Mouse (Mus musculus): ENCODE results near the gene Bola3. TPM values are rescaled to one million over a fixed set of nuclear protein-coding genes. Genes with fewer than 3 reads are reported as not detected.

Bola3 gene
- 7.1 and 11.2 TPM in 2 replicates for total RNA-seq (2014; rRNA removed)
- polyA plus RNA-seq (2015; fragmentation: Nextera tagmentation; extraction: Ambion mirVana): 71.0 and 85.4 TPM in 2 replicates

GRCm38 (mm10) chr6:83348873-83349272 is at the start of gene Bola3:
Bola3 (plus strand) TSS chr6:83349147.
- Histone ChIP-seq H3K36me3 (ENCODE audit: insufficient read depth, low read length) (peaks cover 5% of the 10 kb centered on the region), H3K4me1 (ENCODE audit: insufficient read depth, low read length) (peaks cover 6% of the 10 kb centered on the region; the same call in 1 of the 2 replicates), H3K27ac (peak within 1 kb of the TSS; percentile 72), H3K9ac (replicated peaks; ENCODE audit: low read length) (peak within 1 kb of the TSS; percentile 86), H3K27me3 (ENCODE audit: insufficient read depth, low read length) (no peaks in the 10 kb centered on the region), H3K4me3 (ENCODE audit: low read length) (peak within 1 kb of the TSS; percentile 78), H3K4me2 (ENCODE audit: low read depth, low read length) (peak within 1 kb of the TSS; percentile 92), H3K9me3 (ENCODE audit: low read length) (no peaks in the 10 kb centered on the region)
- DNase-seq (ENCODE audit: low spot score) (no peak), ATAC-seq (no peak)
- no peak for TF ChIP-seq CTCF (IDR thresholded peaks at IDR 0.05; ENCODE audit: low read depth)
- WGBS: 29% methylated on average over 6 of the region's 6 CpGs

- Histone ChIP-seq H3K4me2 (ENCODE audit: low read depth, low read length) (no peak overlapping the region), H3K9ac (replicated peaks; ENCODE audit: low read length) (no peak overlapping the region), H3K4me1 (ENCODE audit: insufficient read depth, low read length) (no peaks in the 10 kb centered on the region), H3K27me3 (ENCODE audit: insufficient read depth, low read length) (no peaks in the 10 kb centered on the region), H3K27ac (no peak overlapping the region), H3K9me3 (ENCODE audit: low read length) (no peaks in the 10 kb centered on the region), H3K36me3 (ENCODE audit: insufficient read depth, low read length) (peaks cover 8% of the 10 kb centered on the region; the same call in 1 of the 2 replicates), H3K4me3 (ENCODE audit: low read length) (no peak overlapping the region)
- DNase-seq (ENCODE audit: low spot score) (no peak), ATAC-seq (no peak)
- no peak for TF ChIP-seq CTCF (IDR thresholded peaks at IDR 0.05; ENCODE audit: low read depth)
- WGBS: 88% methylated on average over 7 of the region's 7 CpGs
Measured at GRCm38 (mm10) chr6:83300447-83301229, 48.3 kb upstream of the Bola3 start.

GRCm38 (mm10) chr6:83301294-83301693 is 47.7 kb upstream of the Bola3 start:
- Histone ChIP-seq H3K27ac (no peak overlapping the region), H3K4me1 (ENCODE audit: insufficient read depth, low read length) (no peaks in the 10 kb centered on the region), H3K27me3 (ENCODE audit: insufficient read depth, low read length) (no peaks in the 10 kb centered on the region), H3K4me3 (ENCODE audit: low read length) (no peak overlapping the region), H3K4me2 (ENCODE audit: low read depth, low read length) (no peak overlapping the region), H3K9me3 (ENCODE audit: low read length) (no peaks in the 10 kb centered on the region), H3K36me3 (ENCODE audit: insufficient read depth, low read length) (peaks cover 13% of the 10 kb centered on the region; the same call in 1 of the 2 replicates), H3K9ac (replicated peaks; ENCODE audit: low read length) (no peak overlapping the region)
- TF ChIP-seq CTCF (IDR thresholded peaks at IDR 0.05; ENCODE audit: low read depth): no peak
- WGBS: 91% methylated on average over 2 of the region's 2 CpGs
- ATAC-seq: no peak
- no peak for DNase-seq (ENCODE audit: low spot score)

GRCm38 (mm10) chr6:83302264-83302663 is 46.7 kb upstream of the Bola3 start:
- Histone ChIP-seq H3K27ac (no peak overlapping the region), H3K4me2 (ENCODE audit: low read depth, low read length) (no peak overlapping the region), H3K4me1 (ENCODE audit: insufficient read depth, low read length) (no peaks in the 10 kb centered on the region), H3K4me3 (ENCODE audit: low read length) (no peak overlapping the region), H3K9ac (replicated peaks; ENCODE audit: low read length) (no peak overlapping the region), H3K36me3 (ENCODE audit: insufficient read depth, low read length) (peaks cover 17% of the 10 kb centered on the region; the same call in 1 of the 2 replicates), H3K27me3 (ENCODE audit: insufficient read depth, low read length) (no peaks in the 10 kb centered on the region), H3K9me3 (ENCODE audit: low read length) (no peaks in the 10 kb centered on the region)
- DNase-seq (ENCODE audit: low spot score) (peak; percentile 47), ATAC-seq (peak; percentile 88)
- 59% methylated on average over 5 of the region's 5 CpGs for WGBS
- TF ChIP-seq CTCF (IDR thresholded peaks at IDR 0.05; ENCODE audit: low read depth): no peak

GRCm38 (mm10) chr6:83309017-83309416 is 39.9 kb upstream of the Bola3 start:
- Histone ChIP-seq H3K4me2 (ENCODE audit: low read depth, low read length) (no peak overlapping the region), H3K36me3 (ENCODE audit: insufficient read depth, low read length) (peaks cover 25% of the 10 kb centered on the region; the same call in 1 of the 2 replicates), H3K9me3 (ENCODE audit: low read length) (no peaks in the 10 kb centered on the region), H3K27me3 (ENCODE audit: insufficient read depth, low read length) (no peaks in the 10 kb centered on the region), H3K4me3 (ENCODE audit: low read length) (no peak overlapping the region), H3K4me1 (ENCODE audit: insufficient read depth, low read length) (no peaks in the 10 kb centered on the region), H3K27ac (no peak overlapping the region), H3K9ac (replicated peaks; ENCODE audit: low read length) (no peak overlapping the region)
- DNase-seq (ENCODE audit: low spot score): no peak
- TF ChIP-seq CTCF (IDR thresholded peaks at IDR 0.05; ENCODE audit: low read depth): no peak
- 93% methylated on average over 7 of the region's 7 CpGs for WGBS
- no peak for ATAC-seq

- DNase-seq (ENCODE audit: low spot score): no peak
- H3K9me3 ChIP-seq (ENCODE audit: low read length): no peaks in the 10 kb centered on the region
- no peaks in the 10 kb centered on the region for H3K4me1 ChIP-seq (ENCODE audit: insufficient read depth, low read length)
- H3K36me3 ChIP-seq (ENCODE audit: insufficient read depth, low read length): peaks cover 12% of the 10 kb centered on the region; the same call in 1 of the 2 replicates
- 94% methylated on average over 11 of the region's 11 CpGs for WGBS
- H3K27ac ChIP-seq: no peak overlapping the region
- H3K9ac ChIP-seq (replicated peaks; ENCODE audit: low read length): no peak overlapping the region
- no peak overlapping the region for H3K4me3 ChIP-seq (ENCODE audit: low read length)
- TF ChIP-seq CTCF (IDR thresholded peaks at IDR 0.05; ENCODE audit: low read depth): no peak
- no peaks in the 10 kb centered on the region for H3K27me3 ChIP-seq (ENCODE audit: insufficient read depth, low read length)
- ATAC-seq: no peak
- no peak overlapping the region for H3K4me2 ChIP-seq (ENCODE audit: low read depth, low read length)
Measured at GRCm38 (mm10) chr6:83311206-83311605, 37.7 kb upstream of the Bola3 start.

GRCm38 (mm10) chr6:83312021-83312420 is 36.9 kb upstream of the Bola3 start:
- H3K27ac ChIP-seq: no peak overlapping the region
- H3K9me3 ChIP-seq (ENCODE audit: low read length): no peaks in the 10 kb centered on the region
- H3K36me3 ChIP-seq (ENCODE audit: insufficient read depth, low read length): peaks cover 9% of the 10 kb centered on the region; the same call in 1 of the 2 replicates
- no peak overlapping the region for H3K4me2 ChIP-seq (ENCODE audit: low read depth, low read length)
- H3K4me1 ChIP-seq (ENCODE audit: insufficient read depth, low read length): peaks cover 3% of the 10 kb centered on the region; the same call in 1 of the 2 replicates
- no peak overlapping the region for H3K4me3 ChIP-seq (ENCODE audit: low read length)
- H3K27me3 ChIP-seq (ENCODE audit: insufficient read depth, low read length): no peaks in the 10 kb centered on the region
- ATAC-seq (no peak), DNase-seq (ENCODE audit: low spot score) (no peak)
- 95% methylated on average over 7 of the region's 7 CpGs for WGBS
- no peak for TF ChIP-seq CTCF (IDR thresholded peaks at IDR 0.05; ENCODE audit: low read depth)
- H3K9ac ChIP-seq (replicated peaks; ENCODE audit: low read length): no peak overlapping the region
